Mouse (Mus musculus) lung, adult 2 months (tissue): ENCODE measurements around the gene Nab1.

ENCODE experiments used
- CTCF ChIP-seq: fragments of 200-500 bp; IDR thresholded peaks from 2 replicates; pipeline ENCODE4 v1.5.1; 2011; ENCODE audit warnings: mild to moderate bottlenecking, low read length, control low read depth; ENCODE audit not compliant: insufficient read depth
- POLR2A ChIP-seq: fragments of 200-500 bp; IDR thresholded peaks from 2 replicates; pipeline ENCODE4 v1.6.1; 2011; ENCODE audit warnings: low read depth, mild to moderate bottlenecking, control low read depth, low read length, borderline replicate concordance; ENCODE audit errors: extremely low read depth

DNA sequence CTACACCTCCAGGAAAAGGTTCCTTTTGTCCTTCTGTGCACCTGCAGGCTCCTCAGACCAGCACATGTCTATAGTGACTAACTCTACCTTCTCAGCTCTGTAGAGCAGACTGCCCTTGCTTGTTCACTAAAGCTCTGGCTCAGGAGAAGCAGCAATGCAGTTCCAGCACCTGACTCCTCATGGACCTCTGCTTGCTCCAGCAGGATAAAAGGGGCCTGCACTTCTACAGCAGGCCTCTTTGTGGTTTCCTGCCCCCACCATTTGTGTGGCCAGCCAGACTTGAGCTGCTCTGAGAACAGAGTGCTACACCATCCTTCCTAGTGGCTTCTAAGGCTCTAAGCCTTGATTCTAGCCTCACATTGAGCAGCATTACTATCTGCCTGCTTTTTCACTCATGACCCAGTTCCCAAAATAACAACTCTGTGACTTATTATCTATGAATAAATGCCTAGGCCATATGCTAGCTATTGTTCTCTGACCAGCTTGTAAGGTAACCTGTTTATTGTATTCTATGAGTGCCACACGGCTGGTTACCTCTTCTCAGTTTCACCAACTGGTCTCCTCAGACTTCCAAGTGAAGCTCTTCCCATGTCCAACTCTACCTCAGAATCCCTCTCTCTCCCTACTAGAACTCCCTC is 11.4 kb upstream of the Nab1 start:
- no peak for TF ChIP-seq CTCF
- no peak for TF ChIP-seq POLR2A
